Mouse (Mus musculus) stomach, embryonic 14.5 days (tissue): Measurements from ENCODE around the gene Gpatch3. TPM values are rescaled to one million over a fixed set of nuclear protein-coding genes. Genes with fewer than 3 reads are reported as not detected.
A peak's percentile ranks its signal among the peaks of the same experiment; 100 is the strongest.

Experiments used
- ATAC-seq: fragments of 200-750 bp; cut with Nextera tagmentation; 2 replicates; pipeline ENCODE4 v1.8.0; 2017; ENCODE audit warnings: low read depth, moderate TSS enrichment; ENCODE audit not compliant: insufficient number of reproducible peaks, insufficient read depth, low FRiP score
- H3K27ac ChIP-seq: fragments of 300-500 bp; sonication (generic); 2 replicates; pipeline ENCODE4 v1.5.1; 2014; ENCODE audit warnings: mild to moderate bottlenecking, low read length, moderate library complexity, mixed read lengths
- H3K27me3 ChIP-seq: fragments of 300-500 bp; sonication (generic); 2 replicates; pipeline ENCODE4 v1.6.1; 2014; ENCODE audit warnings: low read length, control low read depth, mixed read lengths; ENCODE audit not compliant: control insufficient read depth, insufficient read depth
- H3K36me3 ChIP-seq: fragments of 300-500 bp; sonication (generic); 2 replicates; pipeline ENCODE4 v1.6.1; 2014; ENCODE audit warnings: mild to moderate bottlenecking, control low read depth, low read length, moderate library complexity, mixed read lengths; ENCODE audit not compliant: control insufficient read depth, insufficient read depth
- H3K4me1 ChIP-seq: fragments of 300-500 bp; sonication (generic); 2 replicates; pipeline ENCODE4 v1.6.1; 2014; ENCODE audit warnings: low read length, control low read depth, mixed read lengths; ENCODE audit not compliant: control insufficient read depth, insufficient read depth
- H3K4me2 ChIP-seq: fragments of 300-500 bp; sonication (generic); replicated peaks from 2 replicates; pipeline ENCODE4 v1.6.1; 2014; ENCODE audit warnings: low read depth, low read length, control low read depth
- H3K4me3 ChIP-seq: fragments of 300-500 bp; sonication (generic); 2 replicates; pipeline ENCODE4 v1.5.1; 2014; ENCODE audit warnings: low read depth, low read length, control low read depth
- H3K9ac ChIP-seq: fragments of 300-500 bp; sonication (generic); replicated peaks from 2 replicates; pipeline ENCODE4 v1.6.1; 2014; ENCODE audit warnings: low read depth, mild to moderate bottlenecking, control low read depth, low read length, moderate library complexity, mixed read lengths
- H3K9me3 ChIP-seq: fragments of 300-500 bp; sonication (generic); 2 replicates; pipeline ENCODE4 v1.6.1; 2016; ENCODE audit warnings: low read depth, low read length, control low read depth; ENCODE audit not compliant: control insufficient read depth
- WGBS: fragments of 180-500 bp; shearing (Covaris S2); extraction: QIAGEN DNeasy Blood & Tissue Kit; methylation state at CpG from one replicate; pipeline ENCODE4 v1.1.7; 2014; 5-methylcytosine and 5-hydroxymethylcytosine counted together
- polyA plus RNA-seq: library from polyadenylated mRNA; unstranded; fragments of >200 nt; fragmentation: Nextera tagmentation; extraction: Ambion mirVana; gene quantifications from 2 replicates; pipeline ENCODE4 v1.2.1, GENCODE M21; 2014

Gene Gpatch3
- 5.5 TPM in 2 replicates for polyA plus RNA-seq

DNA sequence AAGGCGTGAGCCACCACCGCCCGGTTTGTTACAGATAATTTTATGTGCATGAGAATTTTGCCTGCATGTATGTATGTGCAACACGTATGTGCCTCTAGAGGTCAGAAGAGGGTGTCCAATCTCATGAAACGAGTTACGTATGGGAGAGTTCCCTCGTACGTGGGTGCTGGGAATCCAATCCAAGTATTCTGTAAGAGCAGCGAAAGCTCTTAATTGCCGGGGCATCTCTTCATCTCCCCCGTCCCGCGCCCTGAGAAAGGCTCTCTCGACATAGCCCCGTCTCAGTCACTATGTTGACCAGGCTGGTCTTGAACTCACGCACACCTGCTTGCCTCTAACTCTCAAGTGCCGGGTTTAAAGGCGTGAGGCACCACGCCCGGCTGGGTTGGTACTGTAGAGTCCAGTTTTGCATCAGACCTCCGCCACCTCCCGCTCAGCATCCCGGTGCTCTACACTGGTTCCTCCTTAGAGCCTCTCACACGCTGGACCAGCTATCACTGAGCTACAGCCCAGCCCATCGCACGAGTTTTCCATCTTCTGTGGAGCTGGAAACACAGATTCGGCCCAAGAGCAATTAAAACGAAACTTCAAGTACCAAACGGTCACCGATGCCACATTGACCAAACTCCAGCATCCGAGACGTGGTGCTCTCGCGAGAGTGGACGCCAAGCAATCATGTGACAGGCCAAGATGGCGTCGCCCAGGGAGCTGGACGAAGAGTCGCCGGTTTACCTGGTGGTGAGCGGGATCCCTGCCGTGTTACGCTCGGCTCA lies at the start of gene Gpatch3:
Gene Gpatch3 (plus strand): TSS at position 676 of the 773 bp plus-strand sequence.
- peak within 1 kb of the TSS; percentile 99 for H3K4me3 ChIP-seq
- peak within 1 kb of the TSS; percentile 88 for H3K27ac ChIP-seq
- peaks cover 8% of the 10 kb centered on the region for H3K36me3 ChIP-seq
- H3K4me1 ChIP-seq, result peaks cover 6% of the 10 kb centered on the region; the same call in 1 of the 2 replicates
- H3K9me3 ChIP-seq, result no peaks in the 10 kb centered on the region
- no peaks in the 10 kb centered on the region for H3K27me3 ChIP-seq
- 6% methylated on average over 44 of the region's 44 CpGs for WGBS
- peak; percentile 88 for ATAC-seq
- peak within 1 kb of the TSS; percentile 93 for H3K4me2 ChIP-seq
- peak within 1 kb of the TSS; percentile 80 for H3K9ac ChIP-seq

DNA sequence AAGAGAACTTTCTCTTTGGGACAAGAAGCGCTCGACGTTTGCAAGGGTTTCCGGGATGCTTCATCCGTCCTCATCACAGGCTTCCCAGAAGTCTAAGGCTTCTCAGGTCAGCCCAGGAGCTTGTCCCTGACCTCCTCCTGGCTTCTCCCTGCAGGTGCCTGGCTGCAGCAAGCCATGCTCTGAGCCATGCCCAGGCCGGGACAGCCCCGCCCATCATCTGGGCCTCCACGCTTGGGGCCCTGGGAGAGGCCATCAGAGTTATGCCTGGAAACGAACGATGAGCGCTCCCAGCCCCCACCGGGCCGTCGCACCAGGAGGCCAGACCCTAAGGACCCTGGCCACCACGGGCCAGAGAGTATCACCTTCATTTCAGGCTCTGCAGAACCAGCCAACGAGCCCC lies 46.8 kb upstream of the Gpatch3 start:
- Histone ChIP-seq H3K27ac (no peak overlapping the region), H3K9ac (no peak overlapping the region), H3K36me3 (peaks cover 33% of the 10 kb centered on the region), H3K9me3 (no peaks in the 10 kb centered on the region), H3K4me2 (no peak overlapping the region), H3K27me3 (no peaks in the 10 kb centered on the region), H3K4me3 (no peak overlapping the region), H3K4me1 (no peaks in the 10 kb centered on the region)
- WGBS, result 62% methylated on average over 16 of the region's 16 CpGs
- no peak for ATAC-seq

DNA sequence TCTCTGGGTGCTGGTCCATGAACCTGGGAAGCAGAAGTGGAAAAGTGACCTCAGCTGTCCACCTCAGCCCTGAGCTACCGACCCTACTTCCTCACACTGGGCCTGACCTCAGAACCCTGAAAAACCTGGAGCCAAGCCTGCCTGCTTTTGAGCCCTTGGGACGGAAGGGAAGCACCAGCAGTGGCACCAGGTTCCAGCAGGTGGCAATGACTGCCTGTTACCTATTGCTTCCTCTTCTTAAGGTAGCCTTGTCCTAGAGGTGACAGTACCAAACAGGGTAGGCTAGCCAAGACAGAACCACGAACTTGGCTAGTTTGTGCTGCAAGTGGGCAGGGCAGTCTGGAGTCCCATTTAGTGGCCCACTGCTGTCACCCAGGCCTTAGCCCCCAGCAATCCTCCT lies 41.8 kb upstream of the Gpatch3 start:
- Histone ChIP-seq H3K9me3 (no peaks in the 10 kb centered on the region), H3K36me3 (peaks cover 69% of the 10 kb centered on the region), H3K27ac (no peak overlapping the region), H3K9ac (no peak overlapping the region), H3K4me1 (no peaks in the 10 kb centered on the region), H3K4me3 (no peak overlapping the region), H3K4me2 (no peak overlapping the region), H3K27me3 (no peaks in the 10 kb centered on the region)
- no peak for ATAC-seq
- 81% methylated on average over 3 of the region's 3 CpGs for WGBS

DNA sequence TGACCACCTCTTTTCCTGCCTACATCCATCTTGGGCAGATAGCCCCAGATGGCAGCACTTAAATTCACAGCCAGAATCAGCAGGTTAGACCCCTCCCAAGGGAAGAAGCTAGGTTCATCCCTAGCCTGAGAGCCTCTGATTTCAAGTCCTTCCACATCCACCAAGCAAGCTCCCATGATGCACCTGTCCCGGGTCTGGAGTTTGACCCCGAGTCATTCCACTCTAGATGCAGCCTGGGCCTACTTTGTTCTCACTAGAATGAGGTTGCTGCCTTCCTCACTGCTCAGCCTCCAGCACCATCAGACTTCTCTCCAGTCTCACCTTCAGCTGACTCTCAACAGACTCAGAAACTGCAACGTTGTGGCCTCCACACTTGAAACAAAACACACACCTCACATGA lies 38.5 kb upstream of the Gpatch3 start:
- H3K27ac ChIP-seq, result no peak overlapping the region
- H3K4me3 ChIP-seq, result no peak overlapping the region
- H3K36me3 ChIP-seq, result peaks cover 73% of the 10 kb centered on the region
- no peaks in the 10 kb centered on the region for H3K27me3 ChIP-seq
- no peak overlapping the region for H3K4me2 ChIP-seq
- no peaks in the 10 kb centered on the region for H3K9me3 ChIP-seq
- 86% methylated on average over 3 of the region's 3 CpGs for WGBS
- no peak overlapping the region for H3K9ac ChIP-seq
- no peaks in the 10 kb centered on the region for H3K4me1 ChIP-seq
- no peak for ATAC-seq

DNA sequence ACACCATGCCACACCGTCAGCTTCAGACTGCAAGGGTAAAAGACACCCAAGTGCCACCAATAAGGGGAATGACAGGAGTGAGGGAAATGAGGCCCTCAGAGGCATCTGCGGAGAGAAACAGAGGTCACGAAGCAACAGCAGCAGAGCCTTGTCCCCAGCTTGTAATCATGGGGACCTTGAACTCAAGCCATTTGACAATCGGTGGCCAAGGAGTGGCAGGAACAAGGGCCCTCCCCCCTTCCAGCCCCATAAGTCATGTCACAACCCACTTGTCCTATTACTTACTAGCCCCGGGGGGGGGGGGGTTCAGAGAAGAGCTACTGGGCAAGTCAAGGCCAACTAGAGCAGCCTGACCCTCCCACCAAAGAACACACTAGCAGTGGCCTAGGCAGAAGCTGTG lies 37.9 kb upstream of the Gpatch3 start:
- Histone ChIP-seq H3K4me3 (no peak overlapping the region), H3K27me3 (no peaks in the 10 kb centered on the region), H3K9me3 (no peaks in the 10 kb centered on the region), H3K27ac (no peak overlapping the region), H3K4me2 (no peak overlapping the region), H3K4me1 (no peaks in the 10 kb centered on the region), H3K9ac (no peak overlapping the region), H3K36me3 (peaks cover 70% of the 10 kb centered on the region)
- 83% methylated on average over 5 of the region's 5 CpGs for WGBS
- ATAC-seq, result no peak

DNA sequence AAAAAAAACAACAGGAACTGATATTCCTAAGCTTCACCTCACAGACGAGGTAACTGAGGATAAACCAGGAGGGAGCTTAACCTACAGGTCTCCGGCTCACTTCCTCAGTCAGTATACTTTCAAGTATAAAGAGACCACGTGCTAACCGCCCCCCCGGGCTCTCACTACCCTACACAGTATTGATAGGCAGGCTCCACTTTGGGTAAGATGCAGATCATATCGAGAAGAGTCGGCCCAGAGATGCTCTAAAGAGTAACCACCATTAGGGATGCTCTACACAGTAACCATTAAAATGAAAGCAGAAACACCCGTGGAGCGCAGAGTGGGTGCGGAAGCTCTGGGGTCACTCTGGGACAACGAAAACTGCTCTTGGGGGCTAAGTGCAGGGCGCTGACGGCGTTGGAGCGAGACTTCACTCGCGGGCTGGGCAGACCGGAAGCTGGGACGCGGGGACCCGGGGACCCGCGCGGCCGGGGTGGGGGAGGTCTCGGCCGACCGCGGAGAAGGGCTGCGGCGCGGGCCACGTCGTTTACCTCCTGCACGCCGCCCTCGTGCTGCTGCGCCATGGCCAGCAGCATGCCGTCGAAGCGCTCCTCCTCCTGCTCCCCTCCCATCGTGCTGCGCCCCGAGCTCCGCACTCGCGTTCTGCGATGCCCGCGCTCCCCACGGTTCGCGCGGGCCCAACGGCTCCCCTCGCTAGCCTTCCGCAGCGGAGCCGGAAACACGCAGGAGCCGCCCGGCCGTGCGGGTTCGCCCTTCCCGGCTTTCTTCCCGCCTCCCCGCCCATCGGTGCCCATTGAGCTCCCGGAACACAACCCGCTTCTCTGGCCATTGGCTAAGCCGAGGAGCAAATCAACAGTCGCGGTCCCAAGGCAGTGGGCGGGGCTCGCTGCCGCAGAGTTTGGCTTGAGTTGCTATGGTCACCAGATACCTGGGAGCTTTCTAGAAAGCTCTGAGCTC lies 29.0 kb upstream of the Gpatch3 start, which contains the start of gene Nudc:
Gene Nudc (minus strand): TSS at position 725 of the 960 bp plus-strand sequence.
- H3K36me3 ChIP-seq, result peaks cover 12% of the 10 kb centered on the region
- ATAC-seq, result peak; percentile 98
- peak within 1 kb of the TSS; percentile 94 for H3K4me2 ChIP-seq
- peak within 1 kb of the TSS; percentile 41; the same call in 1 of the 2 replicates for H3K27ac ChIP-seq
- peak within 1 kb of the TSS; percentile 92 for H3K4me3 ChIP-seq
- under 1% methylated on average over 66 of the region's 77 CpGs for WGBS
- H3K9me3 ChIP-seq, result no peaks in the 10 kb centered on the region
- H3K27me3 ChIP-seq, result no peaks in the 10 kb centered on the region
- peak within 1 kb of the TSS; percentile 89 for H3K9ac ChIP-seq
- H3K4me1 ChIP-seq, result peaks cover 18% of the 10 kb centered on the region; the same call in 1 of the 2 replicates

DNA sequence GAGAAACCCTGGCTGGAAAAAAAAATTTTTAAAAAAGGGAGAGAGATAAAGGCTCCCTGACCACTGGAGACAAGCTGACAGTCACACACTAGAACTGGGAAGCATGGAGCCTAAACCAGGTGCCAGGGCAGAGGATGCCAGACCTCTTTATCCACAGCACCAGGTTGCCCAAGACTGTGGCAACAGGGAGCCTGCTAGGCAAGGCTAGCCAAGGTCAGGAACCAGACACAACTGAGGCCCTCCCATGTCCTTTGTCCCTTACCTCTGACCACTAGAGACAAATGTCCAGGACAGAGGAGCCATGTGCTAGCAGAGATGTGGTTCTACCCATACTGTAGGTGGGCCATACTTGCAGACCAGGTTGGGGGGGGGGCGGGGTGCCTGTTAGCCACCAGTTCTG lies 22.5 kb upstream of the Gpatch3 start:
- no peak overlapping the region for H3K9ac ChIP-seq
- no peaks in the 10 kb centered on the region for H3K9me3 ChIP-seq
- H3K27me3 ChIP-seq, result no peaks in the 10 kb centered on the region
- H3K4me1 ChIP-seq, result no peaks in the 10 kb centered on the region
- no peak overlapping the region for H3K4me3 ChIP-seq
- H3K36me3 ChIP-seq, result no peaks in the 10 kb centered on the region
- H3K4me2 ChIP-seq, result no peak overlapping the region
- ATAC-seq, result no peak
- WGBS, result 77% methylated on average over 1 of the region's 1 CpGs
- H3K27ac ChIP-seq, result no peak overlapping the region

DNA sequence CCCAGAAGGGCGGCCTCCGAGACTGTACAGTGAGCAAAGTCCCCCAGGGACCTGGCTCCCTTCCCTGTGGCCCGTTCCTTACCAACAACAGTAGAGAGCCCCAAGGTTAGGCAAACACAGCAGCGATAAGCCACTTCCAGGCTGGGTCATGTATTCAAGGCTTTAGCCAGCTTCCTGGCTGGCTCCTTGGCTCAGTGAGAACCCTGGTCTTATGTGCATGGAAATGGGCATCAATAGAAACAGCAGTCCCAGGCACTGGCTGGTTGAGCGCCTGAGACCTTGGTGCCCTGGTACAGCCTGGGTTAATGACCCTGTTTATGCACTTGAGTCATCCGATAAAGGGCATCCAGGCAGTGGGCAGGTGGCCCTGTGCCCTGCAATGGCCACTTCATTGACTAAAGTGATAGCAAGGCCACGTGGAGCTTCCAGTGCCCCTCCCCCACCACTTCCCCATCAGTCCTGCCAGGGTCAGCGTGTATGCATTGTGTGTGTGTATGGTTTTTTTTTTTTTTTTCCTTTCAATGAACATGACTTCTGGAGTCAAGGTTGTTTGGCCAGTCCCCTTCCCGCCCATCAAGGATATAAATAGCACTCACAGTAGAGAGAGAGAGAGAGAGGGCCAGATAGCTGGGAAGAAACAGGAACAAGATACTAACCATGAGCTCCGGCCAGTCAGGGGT lies 21.6 kb upstream of the Gpatch3 start, which contains the start of gene Nr0b2:
Gene Nr0b2 (plus strand): TSS at position 609 of the 680 bp plus-strand sequence.
- Histone ChIP-seq H3K27ac (peak within 1 kb of the TSS; percentile 39; the same call in 1 of the 2 replicates), H3K9me3 (no peaks in the 10 kb centered on the region), H3K36me3 (no peaks in the 10 kb centered on the region), H3K4me1 (no peaks in the 10 kb centered on the region), H3K9ac (no peak within 1 kb of the TSS), H3K27me3 (no peaks in the 10 kb centered on the region), H3K4me3 (peak within 1 kb of the TSS; percentile 11; the same call in 1 of the 2 replicates), H3K4me2 (peak within 1 kb of the TSS; percentile 26)
- WGBS, result 62% methylated on average over 10 of the region's 10 CpGs
- ATAC-seq, result 0 out of 2 replicates have a peak, but pooled peaks have one; percentile 55
